Mouse (Mus musculus) thymus, postnatal 0 days (tissue): ENCODE measurements at regions not wholly inside any gene's neighbourhood (a gene's known extent, or its start where the extent isn't known, plus 50 kb on each side); places are given as distances from the start of the nearest gene placed in this dataset.

Experiments used
- DNase-seq: peaks from one replicate; pipeline ENCODE4 v3.0.0-alpha.2; 2015; ENCODE audit warnings: low spot score

- DNase-seq = no peak
These were observed 63.9 kb downstream of the Tmco5 start for GRCm38 (mm10) chr2:116942321-116942791.

- DNase-seq = no peak
These were observed 70.0 kb downstream of the Tmco5 start for GRCm38 (mm10) chr2:116948538-116948937.

GRCm38 (mm10) chr2:116949741-116950140 is 71.2 kb downstream of the Tmco5 start:
- no peak for DNase-seq

- no peak for DNase-seq
These were observed 71.7 kb downstream of the Tmco5 start for GRCm38 (mm10) chr2:116950154-116950553.

- no peak for DNase-seq
These were observed 73.0 kb downstream of the Tmco5 start for GRCm38 (mm10) chr2:116951481-116951880.

- DNase-seq = no peak
These were observed 75.8 kb downstream of the Tmco5 start for GRCm38 (mm10) chr2:116954280-116954679.

- DNase-seq = no peak
These were observed 76.4 kb downstream of the Tmco5 start for GRCm38 (mm10) chr2:116954896-116955295.

- DNase-seq = no peak
These were observed 84.8 kb downstream of the Tmco5 start for GRCm38 (mm10) chr2:116963116-116963873.

- no peak for DNase-seq
These were observed 87.8 kb downstream of the Tmco5 start for GRCm38 (mm10) chr2:116966266-116966665.

GRCm38 (mm10) chr2:116971666-116972613 is 93.4 kb downstream of the Tmco5 start:
- peak; percentile 50 for DNase-seq

- peak; percentile 56 for DNase-seq
These were observed 94.1 kb downstream of the Tmco5 start for GRCm38 (mm10) chr2:116972614-116972985.

- no peak for DNase-seq
These were observed 95.0 kb downstream of the Tmco5 start for GRCm38 (mm10) chr2:116973441-116973840.

- DNase-seq = no peak
These were observed 95.7 kb downstream of the Tmco5 start for GRCm38 (mm10) chr2:116974152-116974551.

GRCm38 (mm10) chr2:116974569-116975060 is 96.1 kb downstream of the Tmco5 start:
- DNase-seq = no peak

GRCm38 (mm10) chr2:116975091-116975600 is 96.7 kb downstream of the Tmco5 start:
- DNase-seq = peak; percentile 6

GRCm38 (mm10) chr2:116975601-116976431 is 97.3 kb downstream of the Tmco5 start:
- DNase-seq = peak; percentile 38

GRCm38 (mm10) chr2:116976432-116976750 is 97.9 kb downstream of the Tmco5 start:
- no peak for DNase-seq

GRCm38 (mm10) chr2:116976951-116977503 is 98.5 kb downstream of the Tmco5 start:
- DNase-seq = no peak

GRCm38 (mm10) chr2:116977771-116978600 is 99.5 kb downstream of the Tmco5 start:
- no peak for DNase-seq

GRCm38 (mm10) chr2:116978809-116979208 is 100.3 kb downstream of the Tmco5 start:
- DNase-seq = no peak
